Mouse (Mus musculus) MEL (cell line): ENCODE results near the gene Dcun1d1. TPM values are rescaled to one million over a fixed set of nuclear protein-coding genes. Genes with fewer than 3 reads are reported as not detected.

ENCODE experiments used
- DNase-seq: peaks from one replicate; pipeline ENCODE4 v3.0.0; 2011; ENCODE audit warnings: low read depth, low spot score
- H3K27ac ChIP-seq: 2 replicates; pipeline ENCODE4 v1.5.1; 2012; ENCODE audit warnings: low read depth, mild to moderate bottlenecking, control low read depth, low read length, moderate library complexity; ENCODE audit not compliant: control insufficient read depth
- H3K27me3 ChIP-seq, 2 experiments: fragments of 150-350 bp in 1 of 2; sonication (generic) in 1 of 2; 2 replicates each; pipeline ENCODE4 v1.6.1; 2012; ENCODE audit warnings: low read length in 2 of 2, mild to moderate bottlenecking in 2 of 2, improper control_type of control experiment in 1 of 2, moderate library complexity in 1 of 2; ENCODE audit not compliant: insufficient read depth in 2 of 2, control insufficient read depth in 1 of 2
- H3K36me3 ChIP-seq, 2 experiments: 2 replicates each; pipeline ENCODE4 v1.6.1; 2012 to 2014; ENCODE audit warnings: low read length in 2 of 2, improper control_type of control experiment in 1 of 2, inconsistent platforms in 1 of 2, mild to moderate bottlenecking in 1 of 2; ENCODE audit not compliant: insufficient read depth in 2 of 2, control insufficient read depth in 1 of 2
- H3K4me1 ChIP-seq, 2 experiments: fragments of 150-350 bp in 1 of 2; sonication (generic) in 1 of 2; 2 replicates each; pipeline ENCODE4 v1.6.1; 2012; ENCODE audit warnings: low read length in 2 of 2, improper control_type of control experiment in 1 of 2, mild to moderate bottlenecking in 1 of 2; ENCODE audit not compliant: insufficient read depth in 2 of 2, control insufficient read depth in 1 of 2
- H3K4me3 ChIP-seq, 2 experiments: fragments of 150-350 bp in 1 of 2; sonication (generic) in 1 of 2; 2 replicates each; pipeline ENCODE4 v1.5.1; 2012; ENCODE audit warnings: low read depth in 2 of 2, low read length in 2 of 2, mild to moderate bottlenecking in 2 of 2, moderate library complexity in 2 of 2, control low read depth in 1 of 2, improper control_type of control experiment in 1 of 2; ENCODE audit not compliant: control insufficient read depth in 1 of 2, insufficient read depth in 1 of 2
- H3K79me2 ChIP-seq: 2 replicates; pipeline ENCODE4 v1.6.1; 2012; ENCODE audit warnings: mild to moderate bottlenecking, low read length, moderate library complexity; ENCODE audit not compliant: control insufficient read depth, poor library complexity, insufficient read depth
- H3K9ac ChIP-seq: 2 replicates; pipeline ENCODE4 v1.6.1; 2012; ENCODE audit warnings: low read depth, mild to moderate bottlenecking, control low read depth, low read length, moderate library complexity; ENCODE audit not compliant: control insufficient read depth, poor library complexity, severe bottlenecking
- H3K9me3 ChIP-seq: fragments of 150-350 bp; sonication (generic); replicated peaks from 2 replicates; pipeline ENCODE4 v1.6.1; 2012; ENCODE audit warnings: mild to moderate bottlenecking, low read length, improper control_type of control experiment, moderate library complexity; ENCODE audit not compliant: insufficient read depth
- BHLHE40 ChIP-seq: IDR thresholded peaks from 2 replicates; pipeline ENCODE4 v1.6.1; 2012; ENCODE audit warnings: low read depth, mild to moderate bottlenecking, inconsistent platforms, low read length, improper control_type of control experiment, borderline replicate concordance
- CHD2 ChIP-seq: IDR thresholded peaks from 2 replicates; pipeline ENCODE4 v1.6.1; 2011; ENCODE audit warnings: low read length, improper control_type of control experiment
- CTCF ChIP-seq, 3 experiments: IDR thresholded peaks in 2 of 3; conservative IDR thresholded peaks in 1 of 3; 2 replicates each; pipeline ENCODE4 v1.5.1; 2011 to 2012; ENCODE audit warnings: low read length in 3 of 3, low read depth in 2 of 3, mild to moderate bottlenecking in 2 of 3, improper control_type of control experiment in 1 of 3, inconsistent platforms in 1 of 3, mixed read lengths in 1 of 3, moderate library complexity in 1 of 3; ENCODE audit not compliant: control insufficient read depth in 1 of 3, insufficient read depth in 1 of 3, poor library complexity in 1 of 3, severe bottlenecking in 1 of 3
- E2F4 ChIP-seq: IDR thresholded peaks from 2 replicates; pipeline ENCODE4 v1.6.1; 2011; ENCODE audit warnings: low read depth, low read length, improper control_type of control experiment, borderline replicate concordance
- ELF1 ChIP-seq: IDR thresholded peaks from 2 replicates; pipeline ENCODE4 v1.6.1; 2014; ENCODE audit warnings: low read depth, mild to moderate bottlenecking, inconsistent platforms, low read length, improper control_type of control experiment, moderate library complexity
- EP300 ChIP-seq, 2 experiments: IDR thresholded peaks; 2 replicates each; pipeline ENCODE4 v1.6.1; 2011; ENCODE audit warnings: improper control_type of control experiment in 2 of 2, low read length in 2 of 2, low read depth in 1 of 2, mild to moderate bottlenecking in 1 of 2
- GABPA ChIP-seq: IDR thresholded peaks from 2 replicates; pipeline ENCODE4 v1.6.1; 2012; ENCODE audit warnings: low read depth, mild to moderate bottlenecking, inconsistent platforms, low read length, improper control_type of control experiment, moderate library complexity
- GATA1 ChIP-seq: IDR thresholded peaks from 2 replicates; pipeline ENCODE4 v1.6.1; 2011; ENCODE audit warnings: low read depth, low read length, improper control_type of control experiment
- HCFC1 ChIP-seq: IDR thresholded peaks from 2 replicates; pipeline ENCODE4 v1.6.1; 2012; ENCODE audit warnings: low read depth, mild to moderate bottlenecking, inconsistent platforms, low read length, improper control_type of control experiment, moderate library complexity
- JUND ChIP-seq: IDR thresholded peaks from 2 replicates; pipeline ENCODE4 v1.6.1; 2011; ENCODE audit warnings: low read depth, mild to moderate bottlenecking, improper control_type of control experiment, low read length
- KAT2A ChIP-seq: conservative IDR thresholded peaks from 2 replicates; pipeline ENCODE4 v1.6.1; 2012; ENCODE audit warnings: low read depth, low read length, improper control_type of control experiment, inconsistent platforms
- MAFK ChIP-seq: IDR thresholded peaks from 2 replicates; pipeline ENCODE4 v1.6.1; 2011; ENCODE audit warnings: low read depth, mild to moderate bottlenecking, low read length, improper control_type of control experiment, borderline replicate concordance
- MAX ChIP-seq: IDR thresholded peaks from 2 replicates; pipeline ENCODE4 v1.6.1; 2011; ENCODE audit warnings: low read length, improper control_type of control experiment
- MAZ ChIP-seq: IDR thresholded peaks from 2 replicates; pipeline ENCODE4 v1.6.1; 2012; ENCODE audit warnings: low read depth, mild to moderate bottlenecking, inconsistent platforms, low read length, improper control_type of control experiment
- MEF2A ChIP-seq: IDR thresholded peaks from 2 replicates; pipeline ENCODE4 v1.6.1; 2014; ENCODE audit warnings: low read depth, mild to moderate bottlenecking, inconsistent platforms, low read length, improper control_type of control experiment; ENCODE audit not compliant: poor library complexity, insufficient replicate concordance, severe bottlenecking; ENCODE audit errors: extremely low read depth
- MYB ChIP-seq: IDR thresholded peaks from 2 replicates; pipeline ENCODE4 v1.6.1; 2011; ENCODE audit warnings: mild to moderate bottlenecking, low read depth, low read length, improper control_type of control experiment
- NRF1 ChIP-seq: IDR thresholded peaks from 2 replicates; pipeline ENCODE4 v1.6.1; 2014; ENCODE audit warnings: low read depth, mild to moderate bottlenecking, inconsistent platforms, low read length, improper control_type of control experiment, moderate library complexity; ENCODE audit not compliant: poor library complexity, insufficient read depth, severe bottlenecking
- POLR2A ChIP-seq, 2 experiments: IDR thresholded peaks; 2 replicates each; pipeline ENCODE4 v1.6.1; 2011 to 2012; ENCODE audit warnings: low read length in 2 of 2, mild to moderate bottlenecking in 2 of 2, control low read depth in 1 of 2, improper control_type of control experiment in 1 of 2, low read depth in 1 of 2, moderate library complexity in 1 of 2; ENCODE audit not compliant: control insufficient read depth in 1 of 2, insufficient read depth in 1 of 2, poor library complexity in 1 of 2
- POLR2AphosphoS2 ChIP-seq: IDR thresholded peaks from 2 replicates; pipeline ENCODE4 v1.6.1; 2011; ENCODE audit warnings: low read length, improper control_type of control experiment
- RCOR1 ChIP-seq: IDR thresholded peaks from 2 replicates; pipeline ENCODE4 v1.6.1; 2012; ENCODE audit warnings: low read depth, mild to moderate bottlenecking, inconsistent platforms, low read length, improper control_type of control experiment
- SIN3A ChIP-seq: IDR thresholded peaks from 2 replicates; pipeline ENCODE4 v1.6.1; 2012; ENCODE audit warnings: low read length, improper control_type of control experiment, inconsistent platforms
- SMC3 ChIP-seq: IDR thresholded peaks from 2 replicates; pipeline ENCODE4 v1.6.1; 2011; ENCODE audit warnings: low read depth, low read length, improper control_type of control experiment
- TBP ChIP-seq: IDR thresholded peaks from 2 replicates; pipeline ENCODE4 v1.8.0; 2011; ENCODE audit warnings: low read depth, low read length, improper control_type of control experiment
- TCF12 ChIP-seq: IDR thresholded peaks from 2 replicates; pipeline ENCODE4 v1.6.1; 2014; ENCODE audit warnings: low read depth, mild to moderate bottlenecking, inconsistent platforms, low read length, improper control_type of control experiment, moderate library complexity
- UBTF ChIP-seq: IDR thresholded peaks from 2 replicates; pipeline ENCODE4 v1.6.1; 2012; ENCODE audit warnings: low read depth, mild to moderate bottlenecking, inconsistent platforms, low read length, improper control_type of control experiment, moderate library complexity, borderline replicate concordance; ENCODE audit not compliant: insufficient read depth
- USF1 ChIP-seq: IDR thresholded peaks from 2 replicates; pipeline ENCODE4 v1.6.1; 2014; ENCODE audit warnings: low read depth, mild to moderate bottlenecking, inconsistent platforms, low read length, improper control_type of control experiment, moderate library complexity
- ZC3H11A ChIP-seq: IDR thresholded peaks from 2 replicates; pipeline ENCODE4 v1.6.1; 2012; ENCODE audit warnings: low read depth, mild to moderate bottlenecking, inconsistent platforms, low read length, improper control_type of control experiment
- ZKSCAN1 ChIP-seq: IDR thresholded peaks from 2 replicates; pipeline ENCODE4 v1.6.1; 2012; ENCODE audit warnings: low read depth, mild to moderate bottlenecking, inconsistent platforms, low read length, improper control_type of control experiment, moderate library complexity
- ZMIZ1 ChIP-seq: IDR thresholded peaks from 2 replicates; pipeline ENCODE4 v1.6.1; 2012; ENCODE audit warnings: low read depth, mild to moderate bottlenecking, inconsistent platforms, low read length, improper control_type of control experiment, moderate library complexity
- ZNF384 ChIP-seq: IDR thresholded peaks from 2 replicates; pipeline ENCODE4 v1.6.1; 2012; ENCODE audit warnings: low read depth, mild to moderate bottlenecking, inconsistent platforms, low read length, improper control_type of control experiment
- polyA plus RNA-seq, 2 experiments: library from polyadenylated mRNA; stranded (reverse) in 1 of 2; unstranded in 1 of 2; fragments of >175 nt in 1 of 2; fragments of >200 nt in 1 of 2; gene quantifications; 2 replicates each; pipeline versions ENCODE4 v1.2.1 to v1.2.4; 2012; ENCODE audit warnings: low replicate concordance in 2 of 2, low read depth in 1 of 2; ENCODE audit not compliant: insufficient read length in 2 of 2, insufficient read depth in 1 of 2, missing spikeins in 1 of 2
- total RNA-seq: library from RNA; depleted of rRNA; stranded (reverse); fragments of 300-350 nt; gene quantifications from 2 replicates; pipeline ENCODE4 v1.2.3, GENCODE M21; 2012

Dcun1d1 gene
- total and polyA plus RNA-seq, 3 experiments = 20.8 to 35.1 (median 32.7) TPM

DNA sequence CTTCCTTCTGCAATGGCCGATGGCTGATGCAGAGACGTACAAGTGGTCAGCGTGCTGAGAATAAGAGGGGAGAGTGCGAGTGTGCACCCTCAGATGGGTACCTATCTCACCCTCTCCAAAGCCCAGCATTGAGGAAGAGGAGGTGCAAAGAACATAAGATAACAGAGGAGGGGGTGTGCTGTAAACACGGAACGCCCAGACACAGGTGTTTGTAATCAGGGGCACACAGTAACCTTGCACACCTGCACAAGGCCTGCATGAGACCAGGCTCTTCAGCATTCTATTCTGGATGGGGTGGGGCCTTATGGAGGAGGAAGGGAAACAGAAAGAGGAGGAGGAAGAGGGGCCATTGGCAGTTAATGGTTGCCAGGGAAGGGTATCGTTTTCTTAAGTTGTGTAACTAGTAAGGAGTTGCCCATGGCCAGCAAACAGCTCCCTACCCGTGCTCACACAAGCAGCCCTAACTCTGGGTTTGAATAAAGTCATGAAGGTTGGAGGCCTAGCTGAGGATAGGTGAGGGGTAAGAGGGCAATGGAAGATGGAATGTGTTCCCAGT, 30.2 kb upstream of the Dcun1d1 start:
- Histone ChIP-seq H3K27me3 (no peaks in the 10 kb centered on the region), H3K4me1 (peaks cover 17 to 20% of the 10 kb centered on the region in 2 experiments), H3K4me3 (no peak overlapping the region), H3K9me3 (no peaks in the 10 kb centered on the region), H3K9ac (no peak overlapping the region), H3K36me3 (peaks cover 0 to 26% of the 10 kb centered on the region in 2 experiments; a peak in 2 of 4 replicates), H3K79me2 (no peaks in the 10 kb centered on the region), H3K27ac (peak overlapping the region; percentile 88; the same call in 1 of the 2 replicates)
- DNase-seq = peak; percentile 27
- TF ChIP-seq MAX (no peak), E2F4 (no peak), ZNF384 (no peak), EP300 (IDR thresholded peaks at IDR 0.05; ENCODE audit: low read depth in 1 of 2, low read length in 2 of 2) (peak in 1 of 2 experiments; percentile 60; a peak in 1 of 4 replicates), GATA1 (peak; percentile 36; the same call in 1 of the 2 replicates), TCF12 (peak; percentile 62)
- TF ChIP-seq, all 39 proteins: peak for 3

DNA sequence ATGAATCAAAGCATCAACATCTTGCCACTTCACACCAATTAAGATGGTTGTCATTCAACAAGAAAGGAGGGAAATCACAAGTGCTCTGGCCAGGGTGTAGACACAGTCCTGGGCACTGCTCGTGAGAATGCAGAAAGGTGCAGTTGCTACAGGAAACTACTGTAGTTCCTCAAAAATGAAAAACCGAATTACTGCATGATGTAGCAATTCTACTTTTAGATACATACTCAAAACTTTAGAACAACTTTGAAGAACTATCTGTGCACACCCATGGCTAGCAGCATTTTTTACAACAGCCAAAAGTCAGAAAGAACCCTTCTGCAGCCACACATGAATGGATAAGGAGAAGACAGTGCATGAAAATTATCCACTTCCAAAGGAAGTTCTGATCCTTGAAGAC, 29.2 kb upstream of the Dcun1d1 start:
- DNase-seq = peak; percentile 82
- H3K9me3 ChIP-seq = no peaks in the 10 kb centered on the region
- no peak overlapping the region for H3K9ac ChIP-seq
- peak overlapping the region; percentile 88 for H3K27ac ChIP-seq
- no peak overlapping the region for H3K4me3 ChIP-seq
- H3K27me3 ChIP-seq = no peaks in the 10 kb centered on the region
- peaks cover 17 to 20% of the 10 kb centered on the region in 2 experiments for H3K4me1 ChIP-seq
- peaks cover 0 to 26% of the 10 kb centered on the region in 2 experiments; a peak in 2 of 4 replicates for H3K36me3 ChIP-seq
- H3K79me2 ChIP-seq = no peaks in the 10 kb centered on the region
- TF ChIP-seq ZC3H11A = no peak
- TF ChIP-seq UBTF = no peak
- no peak for TF ChIP-seq USF1
- no peak for TF ChIP-seq BHLHE40
- no peak for TF ChIP-seq GATA1
- no peak for TF ChIP-seq MAZ
- peak; percentile 70 for TF ChIP-seq SIN3A
- no peak for TF ChIP-seq SMC3
- peak; percentile 82 to 83 for TF ChIP-seq EP300 (IDR thresholded peaks at IDR 0.05; ENCODE audit: low read depth in 1 of 2, low read length in 2 of 2)
- no peak for TF ChIP-seq ZKSCAN1
- TF ChIP-seq TCF12 = peak; percentile 52
- no peak for TF ChIP-seq MAFK
- TF ChIP-seq JUND = no peak
- TF ChIP-seq TBP = peak; percentile 53
- TF ChIP-seq RCOR1 = 0 out of 2 replicates have a peak, but pooled peaks have one; percentile 34
- peak; percentile 35; the same call in 1 of the 2 replicates for TF ChIP-seq MAX
- TF ChIP-seq E2F4 = no peak
- no peak for TF ChIP-seq ELF1
- TF ChIP-seq POLR2A (IDR thresholded peaks at IDR 0.05; ENCODE audit: control insufficient read depth in 1 of 2, insufficient read depth in 1 of 2, low read depth in 1 of 2, low read length in 2 of 2, poor library complexity in 1 of 2) = no peak
- no peak for TF ChIP-seq ZMIZ1
- TF ChIP-seq ZNF384 = peak; percentile 21; the same call in 1 of the 2 replicates
- TF ChIP-seq MYB = peak; percentile 73
- TF ChIP-seq HCFC1 = no peak
- no peak for TF ChIP-seq CTCF (IDR thresholded peaks at IDR 0.05 in 2 of 3, conservative IDR thresholded peaks at IDR 0.05 in 1 of 3; ENCODE audit: control insufficient read depth in 1 of 3, insufficient read depth in 1 of 3, low read depth in 2 of 3, low read length in 3 of 3, poor library complexity in 1 of 3, severe bottlenecking in 1 of 3)
- TF ChIP-seq POLR2AphosphoS2 = no peak
- no peak for TF ChIP-seq GABPA
- no peak for TF ChIP-seq KAT2A
- 0 out of 2 replicates have a peak, but pooled peaks have one; percentile 51 for TF ChIP-seq MEF2A
- TF ChIP-seq CHD2 = no peak
- no peak for TF ChIP-seq NRF1
